Mouse (Mus musculus) myocyte (in vitro differentiated cells): ENCODE results near the gene Aplnr.

Experiments
- CEBPB ChIP-seq: IDR thresholded peaks from 2 replicates; pipeline ENCODE4 v1.6.1; 2011; ENCODE audit warnings: mild to moderate bottlenecking, moderate library complexity; ENCODE audit not compliant: poor library complexity, insufficient read depth, severe bottlenecking
- E2F4 ChIP-seq: IDR thresholded peaks from one replicate; pipeline ENCODE4 v1.6.1; 2011; ENCODE audit warnings: mild to moderate bottlenecking, control low read depth, moderate library complexity; ENCODE audit not compliant: insufficient read depth
- MAX ChIP-seq: IDR thresholded peaks from one replicate; pipeline ENCODE4 v1.6.1; 2011; ENCODE audit warnings: low read depth, mild to moderate bottlenecking, control low read depth
- MYOG ChIP-seq, 3 experiments: IDR thresholded peaks; one replicate each; pipeline ENCODE4 v1.6.1; 2011; ENCODE audit warnings: control low read depth in 2 of 3, low read depth in 2 of 3, mild to moderate bottlenecking in 2 of 3; ENCODE audit not compliant: insufficient read length in 2 of 3, control insufficient read depth in 1 of 3, insufficient read depth in 1 of 3
- POLR2A ChIP-seq: IDR thresholded peaks from one replicate; pipeline ENCODE4 v1.6.1; 2011; ENCODE audit warnings: low read depth, mild to moderate bottlenecking, control low read depth, moderate library complexity; ENCODE audit not compliant: insufficient read length
- POLR2AphosphoS2 ChIP-seq: IDR thresholded peaks from one replicate; pipeline ENCODE4 v1.6.1; 2011; ENCODE audit warnings: low read depth, control low read depth; ENCODE audit not compliant: insufficient read length
- REST ChIP-seq: IDR thresholded peaks from one replicate; pipeline ENCODE4 v1.6.1; 2011; ENCODE audit warnings: mild to moderate bottlenecking, control low read depth, moderate library complexity; ENCODE audit not compliant: insufficient read depth, insufficient read length
- SRF ChIP-seq: IDR thresholded peaks from one replicate; pipeline ENCODE4 v1.6.1; 2011; ENCODE audit warnings: low read depth; ENCODE audit not compliant: control insufficient read depth, insufficient read length
- TCF12 ChIP-seq: IDR thresholded peaks from one replicate; pipeline ENCODE4 v1.6.1; 2011; ENCODE audit warnings: mild to moderate bottlenecking, control low read depth; ENCODE audit not compliant: poor library complexity, insufficient read depth, severe bottlenecking
- USF1 ChIP-seq: IDR thresholded peaks from one replicate; pipeline ENCODE4 v1.6.1; 2011; ENCODE audit warnings: low read depth, mild to moderate bottlenecking, control low read depth, moderate library complexity

- TF ChIP-seq SRF (no peak), MAX (no peak), E2F4 (no peak), POLR2A (no peak), USF1 (no peak), POLR2AphosphoS2 (no peak), TCF12 (no peak), MYOG (IDR thresholded peaks at IDR 0.05; ENCODE audit: control insufficient read depth in 1 of 3, insufficient read depth in 1 of 3, insufficient read length in 2 of 3, low read depth in 2 of 3) (no peak), REST (no peak), CEBPB (no peak)
These were observed 3.8 kb upstream of the Aplnr start for GRCm38 (mm10) chr2:85132204-85132603.
